Mouse (Mus musculus): ENCODE measurements around the gene Reps1. TPM values are rescaled to one million over a fixed set of nuclear protein-coding genes. Genes with fewer than 3 reads are reported as not detected.
"Not testable (repeated sequence)": the region's sequence is repeated elsewhere in the genome, so short reads cannot be mapped to it uniquely, and the experiment has no call there.

The Reps1 gene
- total RNA-seq, 2 experiments from 2014 or later = 64.1 to 69.4 TPM

DNA sequence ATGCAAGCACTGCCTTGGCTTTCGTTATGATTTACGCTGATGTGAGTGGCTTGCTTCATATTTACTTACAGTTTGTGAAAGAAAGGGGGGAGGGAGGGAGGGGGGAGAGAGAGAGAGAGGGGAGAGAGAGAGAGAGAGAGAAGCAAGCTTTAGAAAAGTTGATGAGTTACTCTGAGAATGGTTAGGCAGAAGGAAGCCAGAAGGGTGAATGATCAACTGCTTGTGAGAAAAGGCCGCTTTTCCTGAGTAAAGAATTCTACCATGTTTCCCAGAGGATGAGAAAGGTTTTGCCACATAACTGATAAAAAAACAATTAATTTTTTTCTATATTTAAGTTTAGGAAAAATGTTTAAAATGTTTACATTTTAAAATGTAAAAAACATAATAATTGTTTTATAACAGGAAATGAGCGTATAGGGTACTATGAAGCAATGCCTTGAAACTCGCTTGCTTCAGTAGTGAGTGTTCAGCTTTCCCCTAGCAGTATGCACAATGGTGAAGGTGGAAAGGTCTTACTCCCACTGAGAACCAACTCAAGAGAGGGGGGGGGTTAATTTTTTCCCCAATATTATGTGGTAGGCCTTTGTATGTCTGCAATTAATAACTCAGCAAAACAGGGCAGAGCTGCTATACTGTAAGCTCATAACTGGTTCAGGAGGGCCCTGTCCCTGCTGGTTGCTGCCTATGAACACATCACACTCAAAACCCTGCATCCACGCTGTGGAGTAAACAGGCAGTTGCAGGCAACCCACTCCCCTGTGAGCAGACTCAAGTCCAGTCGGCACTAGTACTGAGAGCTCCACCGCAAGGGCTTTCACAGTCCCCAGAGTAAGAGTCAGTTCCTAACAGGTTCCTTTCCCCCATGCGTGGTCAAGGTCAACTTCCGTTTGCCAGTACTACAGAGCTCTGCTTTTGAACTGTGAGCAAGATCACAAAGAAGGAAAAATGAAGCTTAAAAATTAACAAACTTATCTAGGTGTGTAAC is 76.3 kb downstream of the Reps1 start:
- intact Hi-C loops (cut with DNase I) = no loop called here

DNA sequence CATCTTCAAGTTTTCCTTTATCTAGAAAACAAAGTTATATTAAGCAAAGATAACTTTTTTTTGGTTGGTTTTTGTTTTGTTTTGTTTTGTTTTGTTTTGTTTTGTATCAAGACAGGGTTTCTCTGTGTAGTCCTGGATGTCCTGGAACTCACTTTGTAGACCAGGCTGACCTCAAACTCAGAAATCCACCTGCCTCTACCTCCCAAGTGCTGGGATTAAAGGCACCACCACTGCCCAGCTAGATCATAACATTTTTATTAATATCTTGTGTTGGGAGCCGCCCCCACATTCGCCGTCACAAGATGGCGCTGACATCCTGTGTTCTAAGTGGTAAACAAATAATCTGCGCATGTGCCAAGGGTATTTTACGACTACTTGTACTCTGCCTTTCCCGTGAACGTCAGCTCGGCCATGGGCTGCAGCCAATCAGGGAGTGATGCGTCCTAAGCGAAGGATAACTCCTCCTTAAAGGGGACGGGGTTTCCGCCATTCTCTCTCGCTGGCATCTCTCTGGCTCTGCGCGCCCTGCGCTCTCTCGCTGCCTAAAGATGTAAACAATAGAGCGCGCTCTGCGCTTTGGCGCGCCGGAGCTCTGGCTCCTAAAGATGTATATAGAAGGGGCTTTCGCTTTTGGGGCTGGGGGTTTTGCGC is 83.3 kb downstream of the Reps1 start:
- DNase-seq; intact Hi-C loops (cut with DNase I): not testable (repeated sequence)

More for the DNA sequence above, 76.3 kb downstream of the Reps1 start:
- no peak for DNase-seq

- no peak for DNase-seq
- intact Hi-C loops (cut with DNase I) = no loop called here
Observed at GRCm38 (mm10) chr10:18139615-18140014, 84.0 kb downstream of the Reps1 start.

DNA sequence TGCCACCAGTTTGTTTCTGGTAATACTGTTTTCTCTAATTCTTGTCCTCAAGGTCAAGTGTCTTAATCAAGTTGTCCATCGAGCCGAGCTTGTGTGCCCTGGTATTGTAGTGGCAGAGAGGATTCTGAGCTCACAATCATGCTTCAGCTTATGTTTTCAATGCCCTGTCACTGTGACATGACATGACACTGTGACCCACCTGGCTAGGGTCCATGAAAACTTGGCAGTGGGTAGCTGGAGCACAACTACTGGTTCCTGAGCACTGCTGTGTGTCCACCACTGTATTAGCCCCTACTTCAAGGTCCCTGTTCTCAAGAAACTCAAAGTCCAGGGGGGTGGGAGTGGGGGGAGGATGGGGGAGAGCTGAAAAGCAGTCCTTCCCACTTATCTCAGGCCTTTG is 85.7 kb downstream of the Reps1 start:
- DNase-seq = peak; percentile 6
- intact Hi-C loops (cut with DNase I) = no loop called here

DNA sequence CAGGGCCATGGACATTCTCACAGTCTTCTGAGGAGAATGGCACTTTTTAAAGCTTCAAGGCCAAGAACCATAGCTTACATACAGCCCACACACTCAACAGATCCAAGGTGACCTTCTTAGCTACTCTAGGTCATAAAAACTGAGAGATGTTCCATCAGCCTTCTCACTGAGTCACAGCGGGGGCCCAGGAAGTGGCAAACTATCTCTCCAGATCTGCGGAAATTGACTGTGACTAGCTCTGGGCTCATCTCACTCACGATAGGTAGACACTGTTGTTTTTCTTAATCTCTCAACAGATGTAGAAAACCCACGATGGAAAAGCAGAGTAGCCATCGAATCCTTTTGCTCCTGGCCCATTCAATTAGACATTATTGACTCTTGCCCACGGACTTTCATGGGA is 86.6 kb downstream of the Reps1 start:
- intact Hi-C loops (cut with DNase I) = no loop called here
- DNase-seq = no peak

DNA sequence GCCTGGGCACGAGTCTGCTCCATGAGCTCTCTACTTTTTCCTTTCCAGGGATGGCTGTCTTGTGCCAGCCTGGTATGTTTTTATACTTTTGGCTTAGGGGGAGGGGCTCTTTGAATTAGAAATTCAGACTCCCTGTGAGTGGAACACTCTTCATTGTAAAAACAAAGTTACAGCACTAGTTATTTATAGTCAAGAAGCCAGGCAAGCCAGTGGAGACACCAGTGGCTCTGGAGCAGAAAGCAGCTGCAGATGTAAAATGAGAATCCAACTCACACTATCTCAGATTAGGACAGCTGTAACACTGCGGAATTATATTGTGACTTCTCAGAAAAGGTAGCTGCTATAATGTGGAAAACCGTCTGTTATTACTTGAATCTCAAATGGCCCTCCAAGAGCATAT is 91.6 kb downstream of the Reps1 start:
- intact Hi-C loops (cut with DNase I) = no loop called here
- DNase-seq = no peak

DNA sequence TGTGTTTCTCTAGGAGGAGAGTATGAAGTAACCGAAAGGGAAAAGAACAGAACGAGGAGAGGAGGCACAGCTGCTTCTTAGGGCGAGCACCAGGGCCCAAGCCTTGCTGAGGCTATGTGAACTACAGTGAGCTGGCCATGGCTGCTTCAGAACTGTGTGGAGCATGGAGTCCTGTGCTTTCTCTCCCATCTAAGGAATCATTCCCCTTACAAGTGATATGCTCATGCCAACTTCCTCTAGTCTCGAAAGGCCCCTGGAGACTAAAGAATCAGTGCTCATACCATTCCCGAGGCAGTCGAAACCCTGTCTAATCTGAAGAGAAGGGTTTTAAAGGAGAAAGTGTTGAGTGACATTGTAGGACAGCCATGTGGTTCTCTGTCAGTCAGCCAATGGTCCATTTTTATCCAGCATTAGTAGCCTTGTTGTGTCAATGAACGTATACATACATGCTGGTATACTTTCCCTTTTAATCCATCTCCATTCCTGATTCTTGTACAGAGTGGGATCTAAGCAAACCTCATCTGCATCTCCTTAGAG is 106.8 kb downstream of the Reps1 start:
- intact Hi-C loops (cut with DNase I) = no loop called here
- DNase-seq = no peak

Other genes starting within 250 kb of the Reps1 start
- gene Heca, start 107.8 kb upstream of the Reps1 start, total RNA-seq (2021) = 10 to 100 TPM; 37.3 to 40.9 TPM
- 10 to 100 TPM; 40.1 to 49.3 TPM for gene Abracl, start 32.6 kb upstream of the Reps1 start, total RNA-seq (2021)
- gene Ect2l, start 155.0 kb downstream of the Reps1 start, total RNA-seq (2021) = under 1 TPM; 0.18 to 0.52 TPM
- gene Ccdc28a, start 179.1 kb downstream of the Reps1 start, total RNA-seq (2021) = 1 to 10 TPM; 4.4 to 4.7 TPM

Data from left cerebral cortex, postnatal 4 days (tissue).